21 mouse cellular contexts compared by ENCODE assay signal in genomic region chr17:15472671-15473070, GRCm38 (mm10). TPM values are rescaled to one million over a fixed set of nuclear protein-coding genes. Genes with fewer than 3 reads are reported as not detected.
DNase-seq lines count a peak whose midpoint lies in the region; ATAC-seq and TF ChIP-seq lines count a peak whose summit lies in the region.
"Had no signal": no experiment of that assay in that cellular context is flagged by ENCODE, and none has a peak within 500 bp of the region (broad histone marks: within the 10 kb centered on the region; RNA-seq: fewer than 3 reads in every experiment).

No protein-coding gene starts in this region.

- no peak overlapping the region for H3K4me2 ChIP-seq in CH12.LX (ENCODE audit: insufficient read depth, low read depth, poor library complexity, severe bottlenecking)
- H3K4me2 ChIP-seq: forebrain, embryonic 13.5 days; kidney, embryonic 15.5 days; limb, embryonic 13.5 days; lung, embryonic 15.5 days; neural tube, embryonic 13.5 days had no signal

- dilution Hi-C loops in CH12.LX (cut with MboI; ENCODE audit: extremely low pct_ligation_motif_present, extremely low pct_unique_long_range_greater_than_20kb, low sequenced_read_pairs), result no loop called here

- no peak overlapping the region for H3K9ac ChIP-seq in CH12.LX (ENCODE audit: insufficient read depth, low read depth)
- H3K9ac ChIP-seq: forebrain, embryonic 13.5 days; kidney, embryonic 15.5 days; limb, embryonic 13.5 days; lung, embryonic 15.5 days; neural tube, embryonic 13.5 days had no signal

- no peak overlapping the region for H3K4me3 ChIP-seq in left cerebral cortex, adult 2 months
- no peak overlapping the region for H3K4me3 ChIP-seq in CH12.LX (replicated peaks in 1 of 3; ENCODE audit: low read depth in 2 of 3, low read length in 2 of 3, poor library complexity in 1 of 3)
- H3K4me3 ChIP-seq: forebrain, embryonic 13.5 days; kidney, embryonic 15.5 days; limb, embryonic 13.5 days; lung, embryonic 15.5 days; megakaryocyte, embryonic 14.5 days; neural tube, embryonic 13.5 days had no signal

- H3K36me3 ChIP-seq in CH12.LX (replicated peaks in 1 of 2; ENCODE audit: control insufficient read depth in 1 of 2, insufficient read depth in 1 of 2, low read length in 1 of 2), result peaks cover 54 to 80% of the 10 kb centered on the region in 2 experiments

- no peaks in the 10 kb centered on the region for H3K79me2 ChIP-seq in CH12.LX (replicated peaks; ENCODE audit: control insufficient read depth, extremely low read depth, insufficient read depth, poor library complexity, severe bottlenecking)

- no peak for TF ChIP-seq POLR2A in CH12.LX (IDR thresholded peaks at IDR 0.05; ENCODE audit: low read depth, low read length)

- no peaks in the 10 kb centered on the region for H3K9me3 ChIP-seq in CH12.LX (replicated peaks; ENCODE audit: low read length)
- H3K9me3 ChIP-seq: forebrain, embryonic 13.5 days; G1E; kidney, embryonic 15.5 days; limb, embryonic 13.5 days; lung, embryonic 15.5 days; megakaryocyte, embryonic 14.5 days; neural tube, embryonic 13.5 days had no signal

- peak; percentile 35 for TF ChIP-seq CTCF in left cerebral cortex, adult 2 months (IDR thresholded peaks at IDR 0.05)
- TF ChIP-seq CTCF in CH12.LX (conservative IDR thresholded peaks at IDR 0.05 in 1 of 2, IDR thresholded peaks at IDR 0.05 in 1 of 2; ENCODE audit: low read depth in 2 of 2, low read length in 2 of 2), result peak; percentile 6 to 31; a peak in 1 of 4 replicates

- peak; percentile 20 for DNase-seq in CD4-positive, CD25-positive, alpha-beta regulatory T cell, adult 2 months (ENCODE audit: low read depth, low spot score)
- DNase-seq in left cerebral cortex, adult 2 months (ENCODE audit: extremely low spot score in 1 of 2, low spot score in 2 of 2), result no peak
- no peak for DNase-seq in left cerebral cortex, adult 11 months (ENCODE audit: low spot score)
- DNase-seq in CH12.LX (ENCODE audit: extremely low read depth), result no peak
- DNase-seq in induced T-regulatory cell, adult 2 months (ENCODE audit: low read depth), result peak; percentile 27
- DNase-seq in testis, postnatal 10 days (ENCODE audit: low spot score), result no peak
- DNase-seq: adrenal gland, postnatal 10 days; cerebellum, adult 11-12 months; cerebellum, postnatal 25 days; right cerebral cortex, postnatal 25 days; thymus, postnatal 36 days had no signal

- ATAC-seq in CD4-positive, CD25-positive, alpha-beta regulatory T cell, adult 4 months, result no peak
- no peak for ATAC-seq in megakaryocyte-erythroid progenitor cell, adult 5-6 weeks (replicated peaks; ENCODE audit: low FRiP score, low TSS enrichment, poor library complexity, severe bottlenecking)
- ATAC-seq: forebrain, embryonic 13.5 days; inflammation-experienced regulatory T-cells, adult 6 months had no signal

- no peak overlapping the region for H3K27ac ChIP-seq in left cerebral cortex, adult 2 months
- H3K27ac ChIP-seq in CH12.LX (ENCODE audit: insufficient read depth, low read depth), result no peak overlapping the region
- H3K27ac ChIP-seq: forebrain, embryonic 13.5 days; kidney, embryonic 15.5 days; limb, embryonic 13.5 days; lung, embryonic 15.5 days; neural tube, embryonic 13.5 days had no signal

- in situ Hi-C loops in CH12.LX (cut with MboI; ENCODE audit: low pct_ligation_motif_present, low pct_unique_long_range_greater_than_20kb, low sequenced_read_pairs), result no loop called here

- H3K27me3 ChIP-seq in CH12.LX (replicated peaks), result no peaks in the 10 kb centered on the region
- H3K27me3 ChIP-seq: forebrain, embryonic 13.5 days; kidney, embryonic 15.5 days; limb, embryonic 13.5 days; lung, embryonic 15.5 days; megakaryocyte, embryonic 14.5 days; neural tube, embryonic 13.5 days had no signal

- TF ChIP-seq EP300 in CH12.LX (IDR thresholded peaks at IDR 0.05; ENCODE audit: low read length), result no peak

- intact Hi-C loops in left cerebral cortex, adult 2 months (cut with DNase I), result no loop called here

- no peak for TF ChIP-seq RAD21 in CH12.LX (IDR thresholded peaks at IDR 0.05; ENCODE audit: low read depth, low read length)

- no peaks in the 10 kb centered on the region for H3K4me1 ChIP-seq in CH12.LX (ENCODE audit: control insufficient read depth in 1 of 2, insufficient read depth in 2 of 2)
- H3K4me1 ChIP-seq: forebrain, embryonic 13.5 days; kidney, embryonic 15.5 days; limb, embryonic 13.5 days; lung, embryonic 15.5 days; neural tube, embryonic 13.5 days had no signal

TF ChIP-seq in CH12.LX, 34 proteins besides CTCF, POLR2A, EP300 and RAD21:
- TF ChIP-seq UBTF (IDR thresholded peaks at IDR 0.05; ENCODE audit: low read depth, low read length) (no peak), TBP (conservative IDR thresholded peaks at IDR 0.05; ENCODE audit: low read depth, low read length) (no peak), NRF1 (IDR thresholded peaks at IDR 0.05; ENCODE audit: low read depth, low read length) (no peak), POLR2AphosphoS2 (IDR thresholded peaks at IDR 0.05; ENCODE audit: low read depth, low read length) (no peak; the same call in 1 of the 2 replicates), NELFE (IDR thresholded peaks at IDR 0.05; ENCODE audit: low read depth, low read length) (no peak), HCFC1 (IDR thresholded peaks at IDR 0.05; ENCODE audit: low read depth, low read length) (no peak), MAZ (IDR thresholded peaks at IDR 0.05; ENCODE audit: low read depth, low read length) (no peak), KAT2A (IDR thresholded peaks at IDR 0.05; ENCODE audit: insufficient replicate concordance, low read length) (no peak), ZMIZ1 (IDR thresholded peaks at IDR 0.05; ENCODE audit: low read depth, low read length) (no peak), JUND (conservative IDR thresholded peaks at IDR 0.05; ENCODE audit: low read depth, low read length) (no peak), IRF4 (IDR thresholded peaks at IDR 0.05; ENCODE audit: low read depth, low read length) (no peak), TCF12 (IDR thresholded peaks at IDR 0.05; ENCODE audit: low read depth, low read length) (no peak), E2F4 (IDR thresholded peaks at IDR 0.05; ENCODE audit: insufficient replicate concordance, low read depth, low read length) (no peak), MAFK (IDR thresholded peaks at IDR 0.05; ENCODE audit: insufficient replicate concordance, low read length) (no peak), SMC3 (IDR thresholded peaks at IDR 0.05; ENCODE audit: low read depth, low read length) (no peak)

RNA-seq across cellular contexts. Expression of gene Psmb1, which starts 26.9 kb away (rescaled TPM):
- 100 to 1,000 TPM; 317 to 371 TPM for polyA plus RNA-seq in CD4-positive, CD25-positive, alpha-beta regulatory T cell, adult 4 months (2017; shearing (Covaris generic))
- 100 to 1,000 TPM; 118 to 122 TPM for total RNA-seq in left cerebral cortex, adult 2 months (2021)
- 212 and 219 TPM in 2 replicates for total RNA-seq in CH12.LX (2012; rRNA removed)
- 416 and 466 TPM in 2 replicates for total RNA-seq in CH12.LX (2014; rRNA removed)
- 186 and 187 TPM in 2 replicates for polyA plus RNA-seq in CH12.LX (2012; ENCODE audit: insufficient read length, low read depth)
- 161 and 162 TPM in 2 replicates for total RNA-seq in megakaryocyte-erythroid progenitor cell, adult 5-6 weeks (2014; fragmentation: Nextera tagmentation)
- total RNA-seq in megakaryocyte-erythroid progenitor cell, adult 5-6 weeks (2017), result 154 and 171 TPM in 2 replicates

RNA-seq across cellular contexts. Expression of gene Tbp, which starts 27.0 kb away (rescaled TPM):
- 10 to 100 TPM; 49.0 to 56.6 TPM for polyA plus RNA-seq in CD4-positive, CD25-positive, alpha-beta regulatory T cell, adult 4 months (2017; shearing (Covaris generic))
- 10 to 100 TPM; 29.3 to 32.2 TPM for total RNA-seq in left cerebral cortex, adult 2 months (2021)
- total RNA-seq in CH12.LX (2012; rRNA removed) (26.5 and 31.4 TPM in 2 replicates), CH12.LX (2014; rRNA removed) (71.4 and 71.7 TPM in 2 replicates)
- polyA plus RNA-seq in CH12.LX (2012; ENCODE audit: insufficient read length, low read depth), result 43.0 and 52.8 TPM in 2 replicates
- total RNA-seq in megakaryocyte-erythroid progenitor cell, adult 5-6 weeks (2014; fragmentation: Nextera tagmentation), result 52.9 and 80.9 TPM in 2 replicates
- 58.9 and 68.9 TPM in 2 replicates for total RNA-seq in megakaryocyte-erythroid progenitor cell, adult 5-6 weeks (2017)

RNA-seq across cellular contexts. Expression of gene Pdcd2, which starts 54.4 kb away (rescaled TPM):
- 10 to 100 TPM; 17.1 to 36.0 TPM for polyA plus RNA-seq in CD4-positive, CD25-positive, alpha-beta regulatory T cell, adult 4 months (2017; shearing (Covaris generic))
- total RNA-seq in left cerebral cortex, adult 2 months (2021), result 10 to 100 TPM; 19.1 to 21.0 TPM
- 78.2 and 87.5 TPM in 2 replicates for total RNA-seq in CH12.LX (2012; rRNA removed)
- 106 and 115 TPM in 2 replicates for total RNA-seq in CH12.LX (2014; rRNA removed)
- 82.7 and 98.6 TPM in 2 replicates for polyA plus RNA-seq in CH12.LX (2012; ENCODE audit: insufficient read length, low read depth)
- total RNA-seq in megakaryocyte-erythroid progenitor cell, adult 5-6 weeks (2014; fragmentation: Nextera tagmentation), result 59.7 and 79.5 TPM in 2 replicates
- total RNA-seq in megakaryocyte-erythroid progenitor cell, adult 5-6 weeks (2017), result 142 and 152 TPM in 2 replicates

Comparison
In these comparisons a context has a peak if more than half of its experiments do, and no peak if none do; other contexts are left out.
1. DNase-seq: peak in CD4-positive, CD25-positive, alpha-beta regulatory T cell, adult 2 months (single experiment) and induced T-regulatory cell, adult 2 months (single experiment); none in left cerebral cortex, adult 2 months (0 of 2), left cerebral cortex, adult 11 months (single experiment), CH12.LX (single experiment) and testis, postnatal 10 days (single experiment).